Mouse (Mus musculus) kidney, postnatal 0 days (tissue): Measurements from ENCODE around the gene Car12. TPM values are rescaled to one million over a fixed set of nuclear protein-coding genes. Genes with fewer than 3 reads are reported as not detected.
A peak's percentile ranks its signal among the peaks of the same experiment; 100 is the strongest.

Experiments used
- ATAC-seq: fragments of 200-750 bp; cut with Nextera tagmentation; replicated peaks from 2 replicates; pipeline ENCODE4 v1.8.0; 2017; ENCODE audit warnings: low read depth, moderate number of reproducible peaks, moderate TSS enrichment, moderate library complexity; ENCODE audit not compliant: low FRiP score
- DNase-seq: peaks from one replicate; pipeline ENCODE4 v3.0.0-alpha.2; 2016; ENCODE audit warnings: low spot score
- H3K27ac ChIP-seq: fragments of 300-500 bp; sonication (generic); 2 replicates; pipeline ENCODE4 v1.5.1; 2014; ENCODE audit warnings: mild to moderate bottlenecking
- H3K27me3 ChIP-seq: fragments of 300-500 bp; sonication (generic); 2 replicates; pipeline ENCODE4 v1.6.1; 2014; ENCODE audit warnings: low read length, mixed read lengths; ENCODE audit not compliant: insufficient read depth
- H3K36me3 ChIP-seq: fragments of 300-500 bp; sonication (generic); 2 replicates; pipeline ENCODE4 v1.6.1; 2014; ENCODE audit warnings: low read length, mixed read lengths; ENCODE audit not compliant: insufficient read depth
- H3K4me1 ChIP-seq: fragments of 300-500 bp; sonication (generic); replicated peaks from 2 replicates; pipeline ENCODE4 v1.6.1; 2014; ENCODE audit warnings: antibody characterized with exemption, low read length, mixed read lengths; ENCODE audit not compliant: insufficient read depth
- H3K4me2 ChIP-seq: fragments of 300-500 bp; sonication (generic); 2 replicates; pipeline ENCODE4 v1.6.1; 2014; ENCODE audit warnings: mild to moderate bottlenecking, low read length, moderate library complexity, mixed read lengths
- H3K4me3 ChIP-seq: fragments of 300-500 bp; sonication (generic); replicated peaks from 2 replicates; pipeline ENCODE4 v1.5.1; 2014; ENCODE audit warnings: low read depth, low read length
- H3K9ac ChIP-seq: fragments of 300-500 bp; sonication (generic); 2 replicates; pipeline ENCODE4 v1.6.1; 2014; ENCODE audit warnings: low read depth, low read length
- H3K9me3 ChIP-seq: fragments of 300-500 bp; sonication (generic); replicated peaks from 2 replicates; pipeline ENCODE4 v1.6.1; 2016; ENCODE audit warnings: low read length, inconsistent platforms, mixed read lengths
- CTCF ChIP-seq: IDR thresholded peaks from 2 replicates; pipeline ENCODE4 v1.5.1; 2016; ENCODE audit warnings: antibody characterized with exemption, low read depth, mild to moderate bottlenecking, moderate library complexity
- WGBS: fragments of 180-500 bp; shearing (Covaris S2); extraction: QIAGEN DNeasy Blood & Tissue Kit; methylation state at CpG from one replicate; pipeline ENCODE4 v1.1.7; 2014; 5-methylcytosine and 5-hydroxymethylcytosine counted together
- polyA plus RNA-seq: library from polyadenylated mRNA; unstranded; fragments of >200 nt; fragmentation: Nextera tagmentation; extraction: Ambion mirVana; gene quantifications from 2 replicates; pipeline ENCODE4 v1.2.1, GENCODE M21; 2015

The Car12 gene
- 52.5 and 60.2 TPM in 2 replicates for polyA plus RNA-seq

DNA sequence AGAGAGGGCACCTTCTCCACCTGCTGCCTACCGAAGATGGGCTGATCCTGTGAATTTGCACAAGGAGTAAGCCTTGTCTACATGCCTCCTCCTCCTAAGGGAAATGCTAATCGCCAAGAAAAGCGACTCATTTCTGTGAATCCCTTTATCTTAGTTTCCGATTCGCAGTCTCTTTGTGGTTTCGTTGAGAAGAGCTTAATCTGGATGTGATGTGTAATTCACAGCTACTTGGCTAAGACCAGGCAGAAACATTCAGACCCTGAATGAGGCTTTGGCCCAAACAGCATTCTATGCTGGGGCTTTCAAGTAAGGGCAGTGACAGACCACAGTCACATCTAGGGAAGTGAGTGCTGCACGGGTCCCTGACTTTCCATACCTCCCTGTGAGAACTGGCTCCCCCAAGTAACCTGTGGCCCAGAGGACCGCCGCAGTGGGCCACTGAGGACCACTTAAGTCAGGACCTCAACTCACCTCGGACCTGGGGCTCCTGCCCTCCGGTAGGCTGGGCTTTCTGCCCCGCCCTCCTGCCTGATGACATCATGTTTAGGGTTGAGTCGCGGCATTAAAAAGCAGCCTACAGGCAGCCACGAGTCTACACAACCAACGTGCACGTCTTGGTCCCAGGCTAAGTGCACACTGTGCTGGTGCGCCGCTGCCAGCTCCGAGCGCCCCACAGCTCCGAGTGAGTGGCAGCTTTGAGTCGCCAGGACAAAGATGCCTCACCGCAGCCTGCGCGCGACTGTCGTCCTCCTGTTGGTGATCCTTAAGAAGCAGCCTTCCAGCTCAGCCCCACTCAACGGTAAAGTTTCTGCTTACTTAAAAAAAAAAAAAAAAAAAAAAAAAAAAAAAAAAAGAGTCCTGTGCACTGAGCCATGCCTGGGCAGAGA, at the start of gene Car12:
Car12 (plus strand) TSS at position 552 of the 887 bp plus-strand sequence.
- Histone ChIP-seq H3K4me3 (peak within 1 kb of the TSS; percentile 43), H3K9me3 (no peaks in the 10 kb centered on the region), H3K27me3 (no peaks in the 10 kb centered on the region), H3K9ac (peak within 1 kb of the TSS; percentile 50), H3K4me1 (peaks cover 19% of the 10 kb centered on the region; the same call in 1 of the 2 replicates), H3K36me3 (no peaks in the 10 kb centered on the region), H3K27ac (peak within 1 kb of the TSS; percentile 57), H3K4me2 (peak within 1 kb of the TSS; percentile 75)
- TF ChIP-seq CTCF: no peak
- DNase-seq (peak; percentile 58), ATAC-seq (peak; percentile 86)
- 15% methylated on average over 29 of the region's 29 CpGs for WGBS

DNA sequence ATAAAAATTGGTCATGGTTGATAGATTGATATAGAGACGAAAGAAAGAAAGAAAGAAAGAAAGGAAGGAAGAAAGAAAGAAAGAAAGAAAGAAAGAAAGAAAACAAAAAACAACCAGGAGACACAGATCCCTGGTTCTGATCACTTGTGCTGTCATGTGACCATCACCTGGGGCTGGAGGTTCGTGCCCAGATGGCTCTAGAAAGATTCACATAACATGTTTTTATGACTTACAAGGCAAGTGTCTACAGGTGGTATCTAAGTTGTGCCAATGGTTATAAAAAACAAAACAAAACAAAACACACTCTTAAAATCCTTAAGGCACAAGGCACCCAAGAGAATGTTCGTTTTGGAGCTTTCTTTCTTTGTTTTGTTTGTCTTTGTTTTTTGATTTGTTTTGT, 49.7 kb upstream of the Car12 start:
- H3K4me2 ChIP-seq: no peak overlapping the region
- no peaks in the 10 kb centered on the region for H3K9me3 ChIP-seq
- ATAC-seq: no peak
- H3K4me1 ChIP-seq: no peaks in the 10 kb centered on the region
- H3K27ac ChIP-seq: no peak overlapping the region
- no peaks in the 10 kb centered on the region for H3K36me3 ChIP-seq
- H3K9ac ChIP-seq: no peak overlapping the region
- H3K27me3 ChIP-seq: no peaks in the 10 kb centered on the region
- WGBS: 86% methylated on average over 3 of the region's 3 CpGs
- TF ChIP-seq CTCF: no peak
- no peak for DNase-seq
- no peak overlapping the region for H3K4me3 ChIP-seq

DNA sequence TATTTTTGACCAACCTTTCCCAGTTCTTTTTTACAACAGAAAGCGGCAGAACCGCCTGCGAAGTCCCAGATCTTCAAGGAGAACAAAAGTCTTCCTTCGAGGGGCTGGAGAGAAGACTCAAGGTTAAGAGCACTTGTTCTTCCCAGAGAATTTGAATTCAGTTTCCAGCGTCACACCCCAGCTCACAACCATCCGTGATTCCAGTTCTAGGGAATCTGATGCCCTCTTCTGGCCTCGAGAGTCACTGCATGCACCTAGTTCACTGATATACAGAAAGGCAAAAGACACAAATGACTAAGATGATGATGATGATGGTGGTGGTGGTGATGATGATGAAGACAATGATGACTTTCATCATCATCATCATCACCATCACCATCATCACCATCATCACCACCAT, 48.9 kb upstream of the Car12 start:
- H3K9me3 ChIP-seq: no peaks in the 10 kb centered on the region
- WGBS: 90% methylated on average over 7 of the region's 7 CpGs
- no peak overlapping the region for H3K27ac ChIP-seq
- H3K4me1 ChIP-seq: no peaks in the 10 kb centered on the region
- H3K4me2 ChIP-seq: no peak overlapping the region
- DNase-seq (no peak), ATAC-seq (no peak)
- H3K4me3 ChIP-seq: no peak overlapping the region
- TF ChIP-seq CTCF: peak; percentile 36; the same call in 1 of the 2 replicates
- no peak overlapping the region for H3K9ac ChIP-seq
- H3K36me3 ChIP-seq: no peaks in the 10 kb centered on the region
- H3K27me3 ChIP-seq: no peaks in the 10 kb centered on the region

DNA sequence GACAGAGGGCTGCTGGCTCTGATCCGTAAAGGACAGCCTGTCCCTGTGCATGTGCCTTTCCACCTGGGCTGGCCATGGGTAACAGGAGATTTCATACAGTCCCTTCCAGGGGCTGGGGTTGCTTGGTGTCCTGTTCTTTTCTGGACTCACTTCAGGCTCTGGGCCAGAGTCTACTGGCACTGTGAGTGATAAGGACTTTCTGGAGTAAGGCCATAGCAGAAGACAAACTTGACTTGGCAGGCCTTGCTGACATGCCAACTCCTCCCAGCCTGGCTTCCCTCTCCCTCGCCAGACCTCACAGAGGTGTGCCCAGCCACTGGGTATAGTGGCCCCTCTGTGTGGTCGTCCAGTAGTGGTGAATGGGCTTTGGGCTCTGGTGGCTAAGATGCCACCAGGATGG, 47.3 kb upstream of the Car12 start:
- no peaks in the 10 kb centered on the region for H3K36me3 ChIP-seq
- DNase-seq (no peak), ATAC-seq (no peak)
- 83% methylated on average over 3 of the region's 3 CpGs for WGBS
- no peaks in the 10 kb centered on the region for H3K9me3 ChIP-seq
- H3K4me2 ChIP-seq: no peak overlapping the region
- H3K4me3 ChIP-seq: no peak overlapping the region
- H3K27ac ChIP-seq: no peak overlapping the region
- H3K4me1 ChIP-seq: no peaks in the 10 kb centered on the region
- no peaks in the 10 kb centered on the region for H3K27me3 ChIP-seq
- no peak overlapping the region for H3K9ac ChIP-seq
- no peak for TF ChIP-seq CTCF

DNA sequence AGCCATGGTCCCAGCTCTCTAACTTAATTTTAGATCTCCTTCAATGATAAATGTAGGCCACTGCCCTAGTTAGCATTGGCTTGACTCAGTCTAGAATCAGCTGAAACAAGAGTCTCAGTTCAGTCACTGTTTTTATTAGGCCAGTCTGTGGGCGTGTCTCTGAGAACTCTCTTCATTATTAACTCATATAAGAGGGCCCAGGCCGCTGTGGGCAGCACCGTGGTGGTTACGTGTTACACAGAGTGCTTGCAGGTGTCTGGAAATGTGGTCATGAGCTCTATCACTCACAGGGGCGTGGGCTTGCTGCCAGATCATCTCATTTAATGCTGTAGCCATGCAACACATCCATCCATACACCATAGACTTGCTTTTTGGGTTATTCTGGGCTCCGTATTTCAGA, 46.4 kb upstream of the Car12 start:
- no peak overlapping the region for H3K27ac ChIP-seq
- no peaks in the 10 kb centered on the region for H3K36me3 ChIP-seq
- DNase-seq: peak; percentile 17
- no peaks in the 10 kb centered on the region for H3K9me3 ChIP-seq
- H3K4me1 ChIP-seq: no peaks in the 10 kb centered on the region
- H3K9ac ChIP-seq: no peak overlapping the region
- ATAC-seq: peak; percentile 49; the same call in 1 of the 2 replicates
- H3K4me3 ChIP-seq: no peak overlapping the region
- H3K4me2 ChIP-seq: no peak overlapping the region
- TF ChIP-seq CTCF: no peak
- H3K27me3 ChIP-seq: no peaks in the 10 kb centered on the region
- WGBS: 67% methylated on average over 6 of the region's 6 CpGs

DNA sequence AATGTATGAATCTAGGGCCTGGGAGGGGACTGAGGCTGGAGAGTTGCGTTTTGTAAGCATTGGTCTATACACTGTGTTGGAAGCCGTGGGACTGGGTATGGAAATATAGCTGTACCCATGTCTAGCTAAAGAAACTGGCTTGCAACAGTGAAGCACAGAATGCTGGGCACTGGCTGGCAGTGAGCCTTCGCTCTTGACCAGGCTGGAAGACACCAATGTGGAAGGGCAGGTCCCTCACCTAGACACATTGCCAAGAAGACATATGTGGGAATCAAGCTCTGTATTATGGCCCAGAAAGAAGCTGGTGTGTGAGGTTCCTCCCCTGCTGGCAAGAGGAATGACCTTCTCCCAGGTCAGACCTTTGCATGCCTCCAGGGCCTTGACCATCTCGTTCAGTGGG, 45.6 kb upstream of the Car12 start:
- no peak overlapping the region for H3K4me2 ChIP-seq
- ATAC-seq (no peak), DNase-seq (no peak)
- H3K27ac ChIP-seq: no peak overlapping the region
- no peak overlapping the region for H3K9ac ChIP-seq
- 91% methylated on average over 4 of the region's 4 CpGs for WGBS
- H3K9me3 ChIP-seq: no peaks in the 10 kb centered on the region
- TF ChIP-seq CTCF: no peak
- H3K4me3 ChIP-seq: no peak overlapping the region
- no peaks in the 10 kb centered on the region for H3K27me3 ChIP-seq
- no peaks in the 10 kb centered on the region for H3K36me3 ChIP-seq
- H3K4me1 ChIP-seq: no peaks in the 10 kb centered on the region
